Mouse (Mus musculus): ENCODE data around the gene 1500009L16Rik.

DNA sequence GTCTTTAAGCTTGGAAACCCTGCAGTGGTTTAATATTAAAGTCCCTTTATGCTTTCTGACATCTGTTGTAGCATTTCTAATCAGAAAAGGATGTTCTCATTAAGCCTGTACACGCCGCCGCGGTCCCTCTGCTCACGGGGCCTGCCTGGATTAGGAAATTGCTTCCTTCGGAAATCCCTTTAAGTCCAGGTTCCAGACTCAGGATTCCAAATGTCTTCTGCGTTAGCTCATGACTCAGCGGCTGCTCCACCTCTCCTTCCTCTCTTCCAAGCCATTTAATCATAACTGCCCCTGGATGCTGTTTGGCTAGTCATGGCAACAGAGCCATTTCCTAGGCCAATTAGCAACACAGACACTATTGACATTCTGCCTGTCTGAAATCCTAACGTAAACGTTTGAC, 10.9 kb upstream of the 1500009L16Rik start:
- TF ChIP-seq CTCF (IDR thresholded peaks at IDR 0.05; ENCODE audit: low read depth, low read length) (no peak), POLR2A (IDR thresholded peaks at IDR 0.05; ENCODE audit: extremely low read depth, insufficient read depth, low read length) (no peak)
